Mouse (Mus musculus) CD4-positive, CD25-positive, alpha-beta regulatory T cell, adult 4 months (primary cell): Measurements from ENCODE around the gene Phactr2. TPM values are rescaled to one million over a fixed set of nuclear protein-coding genes. Genes with fewer than 3 reads are reported as not detected.

Experiments
- ATAC-seq: one replicate; pipeline ENCODE4 v1.8.0; 2017
- polyA plus RNA-seq, 2 experiments: library from polyadenylated mRNA; unstranded; fragments of 100-300 nt; shearing (Covaris generic); gene quantifications; one replicate each; pipeline ENCODE4 v1.2.1; 2017

Gene Phactr2
- polyA plus RNA-seq, 2 experiments from 2014 or later: 2.3 to 3.2 TPM

GRCm38 (mm10) chr10:13446791-13447249, 27.4 kb downstream of the Phactr2 start:
- ATAC-seq: no peak

GRCm38 (mm10) chr10:13444257-13444656, 30.0 kb downstream of the Phactr2 start:
- ATAC-seq: no peak

- ATAC-seq: no peak
These were observed 30.6 kb downstream of the Phactr2 start for GRCm38 (mm10) chr10:13443647-13444046.

DNA sequence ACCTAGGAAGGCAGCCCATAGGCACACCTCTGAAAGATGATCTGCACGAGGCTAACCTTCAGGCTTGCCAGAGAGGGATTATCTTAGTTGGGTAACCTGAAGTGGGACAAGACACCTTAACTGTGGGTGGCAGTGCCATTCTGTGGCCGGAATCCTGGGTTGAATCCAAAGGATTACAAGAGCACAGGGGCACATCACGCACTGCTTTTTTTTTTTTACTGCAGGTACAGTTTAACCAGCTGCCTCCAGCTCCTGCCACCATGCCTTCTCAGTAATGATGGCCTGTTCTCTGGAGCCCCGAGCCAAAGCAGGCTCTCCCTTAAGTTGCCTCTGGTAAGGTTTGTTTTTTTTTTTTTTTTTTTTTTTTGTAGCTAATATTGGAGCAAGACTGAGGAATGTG, 33.9 kb downstream of the Phactr2 start:
- ATAC-seq: no peak

DNA sequence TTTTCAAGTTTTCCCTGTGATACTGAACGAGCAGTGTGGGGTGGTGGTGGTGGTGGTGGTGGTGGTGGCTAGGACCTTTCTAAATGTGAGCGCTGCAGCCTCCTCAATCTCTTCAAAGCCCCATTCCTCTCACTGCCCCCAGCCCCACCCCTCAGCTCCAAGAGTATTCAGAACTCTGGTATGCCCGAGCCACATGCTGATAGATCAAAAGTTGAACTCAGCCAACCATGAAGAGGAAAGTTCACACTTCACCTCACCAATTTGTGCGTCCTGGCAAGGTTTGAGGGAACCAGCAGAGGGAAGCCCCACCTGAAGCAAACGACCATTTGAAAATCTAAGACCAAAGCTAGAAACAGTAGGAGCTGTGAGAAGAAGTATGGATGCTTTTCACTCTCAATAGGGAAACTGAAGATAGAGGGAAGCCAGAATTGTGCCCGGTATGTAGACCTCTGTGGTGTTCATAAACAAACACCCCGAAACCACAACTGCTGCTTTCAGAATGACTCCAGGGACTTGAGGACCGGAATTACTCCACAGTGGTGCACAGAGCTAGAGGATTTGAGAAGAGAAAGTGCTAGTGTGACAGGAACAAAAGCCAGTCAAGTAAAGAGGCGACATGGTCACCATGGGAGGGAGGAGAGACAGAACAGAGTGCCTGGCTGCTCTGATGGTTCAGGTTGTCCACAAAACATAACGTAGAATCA, 35.9 kb downstream of the Phactr2 start:
- ATAC-seq: no peak

GRCm38 (mm10) chr10:13437011-13437410, 37.2 kb downstream of the Phactr2 start:
- ATAC-seq: no peak

GRCm38 (mm10) chr10:13433016-13433415, 41.2 kb downstream of the Phactr2 start:
- ATAC-seq: no peak

DNA sequence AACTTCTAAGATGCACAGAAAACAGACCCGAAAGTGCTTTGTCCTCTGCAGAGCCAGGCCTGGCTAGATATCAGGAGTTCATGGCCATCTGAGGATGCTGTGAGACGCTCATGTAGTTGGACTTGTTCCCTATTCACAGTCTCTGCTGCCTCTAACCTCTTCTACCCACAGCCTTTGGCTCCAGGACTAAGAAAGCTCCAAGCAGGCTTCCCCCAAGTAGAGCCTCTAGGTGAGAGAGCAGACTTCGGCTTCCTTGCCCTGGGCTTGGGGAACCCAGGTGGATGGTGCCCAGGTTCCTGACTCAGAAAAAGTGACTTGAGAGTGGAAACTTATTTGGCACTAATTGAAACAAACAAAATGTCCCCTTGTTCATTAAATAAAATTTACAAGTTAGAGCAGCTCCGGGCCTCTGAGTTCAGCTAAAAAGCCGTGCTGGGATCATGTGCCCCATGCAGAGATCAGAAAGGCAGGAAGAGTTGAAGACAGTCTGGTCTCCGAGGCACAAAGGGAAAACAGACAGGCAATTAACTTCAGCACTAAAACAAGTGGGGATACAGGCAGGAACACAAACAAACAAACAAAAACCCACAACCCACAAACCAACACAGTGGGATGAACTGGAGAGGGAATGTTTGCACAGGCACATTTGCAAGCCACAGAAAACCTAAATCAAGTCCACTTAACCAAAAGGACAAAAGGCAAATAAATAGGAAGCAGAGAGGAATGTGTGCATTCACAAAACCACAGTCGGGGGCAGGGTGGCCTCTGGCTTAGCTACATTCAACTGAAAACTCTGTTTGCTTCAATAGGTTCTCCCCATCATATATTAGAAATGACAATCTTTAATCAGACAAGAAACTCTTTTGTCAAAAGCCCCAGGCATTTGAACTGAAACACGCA, 42.3 kb downstream of the Phactr2 start:
- ATAC-seq: no peak

DNA sequence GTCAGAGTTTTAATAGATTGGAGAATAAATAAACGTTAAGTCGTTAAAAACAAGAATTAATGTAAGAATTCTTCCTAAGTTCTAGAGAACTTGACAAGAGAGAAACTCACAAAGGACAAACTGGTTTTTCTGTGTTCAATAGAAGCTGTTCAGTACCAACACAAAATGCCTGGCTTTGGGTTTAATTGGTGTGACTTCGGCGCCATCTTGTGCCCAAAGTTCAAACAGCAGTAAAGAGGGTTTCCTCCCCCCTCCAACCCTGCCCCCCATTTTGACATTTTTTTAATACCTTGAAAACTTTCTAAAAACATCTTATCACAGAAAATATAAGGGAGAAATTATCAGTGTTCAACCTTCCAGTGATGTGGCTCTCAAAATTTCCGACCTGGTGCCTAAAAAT, 44.4 kb downstream of the Phactr2 start:
- peak; percentile 87 for ATAC-seq

DNA sequence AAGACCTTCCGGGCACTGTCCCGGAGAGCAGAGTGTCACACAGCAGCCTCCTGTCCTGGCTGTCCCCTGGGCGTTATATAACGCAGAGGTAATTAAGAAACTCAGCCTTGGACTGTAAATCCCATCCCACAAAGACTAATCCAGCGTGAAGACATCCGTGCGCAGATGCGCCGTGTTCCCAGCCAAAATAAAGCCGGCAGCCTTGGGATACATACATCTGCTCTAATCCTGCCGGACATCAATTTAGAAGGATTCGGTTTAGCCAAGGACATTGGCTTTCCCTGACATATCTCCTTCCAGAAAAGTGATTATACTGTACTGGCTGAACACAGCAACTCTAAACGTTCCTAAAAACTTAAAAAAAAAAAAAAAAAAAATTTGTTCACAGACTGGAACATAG, 45.0 kb downstream of the Phactr2 start:
- ATAC-seq: no peak

GRCm38 (mm10) chr10:13428536-13428935, 45.7 kb downstream of the Phactr2 start:
- no peak for ATAC-seq

DNA sequence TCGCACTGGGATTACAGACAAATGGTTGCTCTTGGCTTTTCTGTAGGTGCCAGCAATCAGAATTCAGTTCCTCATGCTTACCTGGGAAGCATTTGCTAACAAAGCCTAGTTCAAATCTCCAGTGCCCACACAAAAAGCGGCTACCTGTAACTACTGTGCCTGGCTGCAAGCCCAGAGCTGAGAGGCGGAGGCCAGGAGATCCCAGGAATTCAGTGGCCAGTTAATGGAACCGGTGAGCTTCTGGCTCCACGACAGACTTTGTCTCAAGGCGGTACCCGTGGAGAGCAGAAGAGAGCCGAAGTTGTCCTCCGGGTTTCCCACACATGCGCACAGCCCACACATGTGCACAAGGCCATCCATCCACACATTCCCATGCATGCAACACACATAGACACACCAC, 46.6 kb downstream of the Phactr2 start:
- no peak for ATAC-seq

DNA sequence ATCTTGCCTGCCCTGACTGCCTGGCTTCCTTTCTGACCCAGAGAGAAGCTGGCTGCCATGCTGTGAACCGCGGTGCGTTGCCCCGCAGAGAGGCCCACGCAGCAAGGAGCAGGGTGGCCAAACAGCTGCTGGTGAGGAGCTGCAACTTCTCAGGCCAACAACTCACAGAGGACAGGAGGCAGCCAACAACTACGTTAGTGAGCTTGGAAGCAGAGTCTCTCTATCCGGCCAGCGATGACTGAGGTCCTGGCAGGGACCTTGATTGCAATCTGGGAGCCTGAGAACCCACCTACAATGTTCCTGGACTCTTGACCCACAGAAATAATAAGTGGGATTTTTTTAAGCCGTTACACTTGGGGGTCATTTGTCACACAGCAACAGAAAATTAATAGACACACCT, 49.0 kb downstream of the Phactr2 start:
- ATAC-seq: no peak

DNA sequence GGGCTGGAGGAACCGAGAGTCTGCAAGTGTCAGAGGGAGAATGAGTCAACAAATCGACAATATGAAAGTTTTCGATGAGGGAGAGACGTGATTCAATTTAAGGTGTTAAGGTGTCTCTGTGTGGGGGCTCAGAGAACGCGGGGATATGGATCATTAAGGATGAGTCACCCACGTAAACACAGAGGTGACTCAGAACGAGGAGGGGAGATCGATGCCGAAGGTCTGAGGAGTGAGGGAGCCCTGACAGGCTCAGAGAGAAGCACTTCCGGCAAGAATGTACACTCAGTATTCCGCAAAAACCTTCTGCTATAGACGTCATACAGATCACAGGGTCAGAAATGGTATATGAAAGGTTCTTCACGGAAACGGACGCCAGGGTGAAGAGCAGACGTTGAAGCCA, 49.7 kb downstream of the Phactr2 start:
- ATAC-seq: peak; percentile 72

- ATAC-seq: no peak
These were observed 50.2 kb downstream of the Phactr2 start for GRCm38 (mm10) chr10:13424015-13424414.

DNA sequence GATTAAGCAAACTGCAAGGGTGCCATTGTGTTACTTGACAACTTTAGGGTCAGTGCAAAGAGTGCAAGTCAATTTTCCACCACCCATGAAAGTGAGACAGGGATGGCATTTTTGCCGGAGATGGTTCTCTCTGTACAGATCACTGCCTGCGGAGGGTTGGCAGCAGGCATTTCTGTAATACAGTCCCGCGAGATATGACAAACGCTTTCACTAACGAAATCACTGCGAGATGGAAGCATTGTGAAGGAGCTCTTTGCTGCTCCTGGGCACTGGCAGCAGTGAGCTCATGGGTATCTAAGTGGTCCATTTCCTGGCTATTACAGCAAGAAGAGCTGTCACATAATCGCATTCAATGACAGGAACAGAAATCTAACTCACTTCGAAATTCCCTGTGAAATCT, 52.1 kb downstream of the Phactr2 start:
- ATAC-seq: no peak

GRCm38 (mm10) chr10:13419246-13419645, 55.0 kb downstream of the Phactr2 start:
- ATAC-seq: no peak

GRCm38 (mm10) chr10:13415489-13416104, 58.6 kb downstream of the Phactr2 start:
- ATAC-seq: no peak

DNA sequence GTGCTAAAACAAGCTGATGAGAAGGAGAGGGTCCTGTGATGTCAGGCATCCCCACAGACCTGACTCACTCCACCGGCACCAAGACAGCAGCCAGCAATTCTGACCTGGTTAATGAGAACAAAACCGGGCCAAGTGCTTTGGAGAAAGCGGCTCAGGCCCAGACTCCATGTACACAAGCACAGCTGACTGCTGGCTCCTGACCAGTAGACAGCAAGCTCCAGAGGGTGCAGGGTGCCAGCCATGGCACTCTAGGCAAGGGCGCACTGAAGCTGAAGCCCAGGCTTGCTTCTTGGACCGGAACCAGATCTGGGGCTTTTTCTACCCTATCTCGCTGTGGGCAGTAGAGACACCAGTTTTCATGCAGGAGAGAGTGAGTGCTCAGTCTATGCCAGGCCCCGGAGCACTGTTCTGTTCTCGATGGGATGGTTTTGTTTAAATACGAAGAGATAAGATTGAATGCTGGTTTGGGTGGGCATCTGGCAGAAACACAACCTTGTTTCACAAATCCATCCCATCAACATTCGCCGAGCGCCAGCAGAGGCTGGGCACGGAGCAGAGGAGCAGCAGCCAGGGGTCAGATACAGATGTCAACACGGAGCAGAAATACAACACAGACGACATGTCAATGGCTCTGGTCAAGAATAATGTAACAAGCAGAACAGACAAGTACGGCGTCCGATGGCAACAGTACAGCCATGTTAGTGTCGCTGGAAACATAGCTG, 61.8 kb downstream of the Phactr2 start:
- ATAC-seq: no peak

- ATAC-seq: no peak
These were observed 63.2 kb downstream of the Phactr2 start for GRCm38 (mm10) chr10:13411056-13411455.

GRCm38 (mm10) chr10:13401971-13402370, 72.2 kb downstream of the Phactr2 start:
- ATAC-seq: no peak

DNA sequence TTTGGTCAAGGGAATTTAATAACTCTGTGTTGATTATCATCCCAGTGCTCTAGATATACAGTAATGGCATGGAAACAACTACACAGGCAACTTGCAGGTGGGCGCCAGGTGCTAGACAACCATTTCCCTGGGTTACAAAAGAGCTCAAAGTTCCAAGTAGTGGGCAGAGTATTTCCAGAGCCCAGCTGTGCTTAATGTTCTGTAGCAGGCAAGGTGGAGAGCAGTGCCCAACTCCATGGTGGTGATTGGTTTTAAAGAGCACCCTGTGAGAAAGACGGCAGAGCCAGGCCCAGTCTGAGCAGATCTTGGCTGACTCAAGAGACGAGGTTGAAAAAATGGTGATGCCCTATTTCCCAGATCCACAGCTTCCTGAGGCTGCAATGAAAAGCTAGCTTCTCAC, 78.5 kb downstream of the Phactr2 start:
- ATAC-seq: no peak

- no peak for ATAC-seq
These were observed 80.2 kb downstream of the Phactr2 start for GRCm38 (mm10) chr10:13394000-13394399.
